Mouse (Mus musculus): ENCODE data around the gene Eps15l1.

- TF ChIP-seq POLR2A (IDR thresholded peaks at IDR 0.05; ENCODE audit: borderline replicate concordance, low read depth, low read length) = no peak
- TF ChIP-seq CTCF (IDR thresholded peaks at IDR 0.05; ENCODE audit: low read depth, low read length) = no peak
Measured at GRCm38 (mm10) chr8:72353700-72354045, 67.6 kb downstream of the Eps15l1 start.
